Mouse (Mus musculus) left cerebral cortex, postnatal 25 days (tissue): ENCODE measurements around the gene Rbm44. TPM values are rescaled to one million over a fixed set of nuclear protein-coding genes. Genes with fewer than 3 reads are reported as not detected.

Experiments
- DNase-seq, 2 experiments: peaks; one replicate each; pipeline ENCODE4 v3.0.0; 2022; ENCODE audit warnings: low spot score in 2 of 2, mixed read lengths in 1 of 2
- intact Hi-C: fragments of 180-260 bp; cut with DNase I; formaldehyde crosslinking; loops from one replicate; pipeline ENCODE4 v1.15.1; 2025
- total RNA-seq, 2 experiments: library from RNA; stranded (reverse); gene quantifications; 2 replicates each; pipeline ENCODE4 v1.2.3; 2021

Gene Rbm44
- total RNA-seq, 2 experiments from 2014 or later, result 0.14 TPM; not detected in 1

DNA sequence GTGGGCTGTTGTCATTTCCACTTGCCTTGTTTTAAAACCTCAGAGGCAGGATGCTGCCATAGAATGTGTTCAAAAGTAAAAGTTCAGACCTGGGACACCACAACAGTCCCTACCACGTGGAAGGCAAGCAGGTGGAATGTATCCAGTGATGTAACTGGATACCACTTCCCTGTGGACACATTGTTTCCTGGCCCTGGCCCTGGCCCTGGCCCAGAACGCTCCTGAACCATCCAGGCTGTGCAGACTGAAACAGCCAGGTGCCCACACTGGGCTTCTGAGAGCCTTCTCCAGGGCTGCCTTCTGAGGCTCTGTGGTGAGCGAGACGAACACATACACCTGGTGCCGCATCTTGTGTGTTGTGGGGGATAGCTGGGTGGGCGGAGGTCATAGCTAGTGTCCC, 60.8 kb downstream of the Rbm44 start:
- intact Hi-C loops, result loop anchor here (2.0 kb wide), 1 partner anchor 17 kb away; no protein-coding TSS in a partner anchor
- DNase-seq, result no peak

GRCm38 (mm10) chr1:91206336-91206735, 61.4 kb downstream of the Rbm44 start:
- DNase-seq, result peak in 1 of 2 experiments; percentile 14
- intact Hi-C loops, result loop anchor here (2.0 kb wide), 1 partner anchor 18 kb away; no protein-coding TSS in a partner anchor

- peak in 1 of 2 experiments; percentile 89 for DNase-seq
- intact Hi-C loops, result loop anchor here (2.0 kb wide), 1 partner anchor 18 kb away; no protein-coding TSS in a partner anchor
These were observed 62.0 kb downstream of the Rbm44 start for GRCm38 (mm10) chr1:91206873-91207272.

GRCm38 (mm10) chr1:91207334-91208074, 62.6 kb downstream of the Rbm44 start:
- DNase-seq, result no peak
- intact Hi-C loops, result loop anchor here (2.0 kb wide), 1 partner anchor 19 kb away; no protein-coding TSS in a partner anchor

DNA sequence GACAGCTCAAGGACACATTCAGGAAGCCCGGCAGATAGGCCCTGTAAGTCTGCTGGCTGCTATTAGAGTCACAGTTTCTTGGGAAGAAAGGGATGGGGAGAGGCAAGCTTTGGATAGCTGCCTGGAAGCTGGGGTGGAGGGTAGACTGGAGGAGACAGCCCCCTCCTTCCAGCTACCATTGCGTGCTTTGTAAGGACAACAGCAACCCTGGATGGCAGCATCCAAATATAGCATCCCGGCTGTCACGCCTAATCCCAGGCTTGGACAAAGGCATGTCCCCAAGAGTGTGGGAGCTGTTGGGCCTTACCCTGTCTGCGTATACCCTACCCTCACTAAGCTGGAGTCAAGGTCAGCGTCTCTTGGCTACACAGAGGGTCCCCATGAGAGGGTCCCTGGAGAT, 64.5 kb downstream of the Rbm44 start:
- intact Hi-C loops, result no loop called here

GRCm38 (mm10) chr1:91209785-91210184, 64.9 kb downstream of the Rbm44 start:
- intact Hi-C loops, result loop anchor here (10.0 kb wide), 1 partner anchor 235 kb away; no protein-coding TSS in a partner anchor
- DNase-seq, result peak; percentile 85 to 96

More for the DNA sequence above, 64.5 kb downstream of the Rbm44 start:
- peak; percentile 69 to 91 for DNase-seq

GRCm38 (mm10) chr1:91211099-91211498, 66.2 kb downstream of the Rbm44 start:
- intact Hi-C loops, result loop anchor here (1.0 to 10.0 kb wide), 2 partner anchors 32 to 236 kb away; partner anchors contain the start of gene Ramp1

DNA sequence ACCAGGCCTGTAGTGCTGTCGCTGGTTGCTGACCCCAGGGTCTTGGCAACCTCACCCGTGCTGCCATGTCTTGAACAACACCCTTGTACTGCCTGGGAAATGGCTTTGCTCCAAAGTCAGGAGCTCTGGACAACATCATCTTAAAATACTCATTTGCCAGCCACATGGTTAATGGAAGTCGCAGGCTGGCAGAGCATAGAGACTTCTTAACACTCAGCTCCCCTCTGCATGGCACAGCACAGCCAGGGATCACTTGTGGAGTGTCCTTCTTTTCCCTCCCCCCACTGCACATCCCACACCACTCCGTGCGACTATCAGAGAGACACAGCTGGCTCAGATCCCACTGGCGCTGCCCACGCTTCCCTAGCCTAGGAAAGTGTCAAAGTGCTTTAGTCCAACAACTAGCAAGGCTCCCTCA, 66.7 kb downstream of the Rbm44 start:
- peak in 1 of 2 experiments; percentile 43 for DNase-seq
- intact Hi-C loops, result loop anchor here (1.0 to 10.0 kb wide), 2 partner anchors 32 to 237 kb away; partner anchors contain the start of gene Ramp1

More at GRCm38 (mm10) chr1:91211099-91211498, 66.2 kb downstream of the Rbm44 start:
- DNase-seq, result peak; percentile 72 to 83

- intact Hi-C loops, result loop anchor here (10.0 kb wide), 1 partner anchor 240 kb away; no protein-coding TSS in a partner anchor
- DNase-seq, result no peak
These were observed 70.4 kb downstream of the Rbm44 start for GRCm38 (mm10) chr1:91215264-91215663.

DNA sequence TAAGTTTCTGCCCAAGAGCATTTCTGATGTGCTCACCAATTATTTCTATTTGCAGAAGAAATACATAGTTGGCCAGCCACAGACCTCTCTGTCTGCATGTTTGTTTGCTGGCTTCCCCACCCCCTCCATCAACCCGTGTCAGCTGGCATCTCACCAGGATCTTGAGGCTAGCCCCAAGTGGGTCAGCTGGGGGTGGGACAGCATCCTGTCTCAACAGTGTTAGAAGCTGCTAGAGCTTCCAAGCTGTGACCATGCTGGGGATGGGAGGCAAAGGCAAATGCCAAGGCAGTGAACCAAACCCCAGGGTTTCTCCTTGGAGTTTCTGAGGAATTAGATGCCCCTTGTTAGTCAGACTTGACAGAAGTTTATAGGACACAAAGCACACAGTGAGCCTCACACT, 71.1 kb downstream of the Rbm44 start:
- intact Hi-C loops, result loop anchor here (10.0 kb wide), 1 partner anchor 241 kb away; no protein-coding TSS in a partner anchor
- peak in 1 of 2 experiments; percentile 53 for DNase-seq

GRCm38 (mm10) chr1:91216504-91217267, 71.8 kb downstream of the Rbm44 start:
- peak in 1 of 2 experiments; percentile 70 for DNase-seq
- intact Hi-C loops, result loop anchor here (10.0 kb wide), 1 partner anchor 242 kb away; no protein-coding TSS in a partner anchor

GRCm38 (mm10) chr1:91219641-91220321, 74.9 kb downstream of the Rbm44 start:
- intact Hi-C loops, result loop anchor here (10.0 kb wide), 1 partner anchor 245 kb away; no protein-coding TSS in a partner anchor
- no peak for DNase-seq

- intact Hi-C loops, result no loop called here
These were observed 75.4 kb downstream of the Rbm44 start for GRCm38 (mm10) chr1:91220322-91220672.

More at GRCm38 (mm10) chr1:91220322-91220672, 75.4 kb downstream of the Rbm44 start:
- no peak for DNase-seq

Other genes with a start within 250 kb of the Rbm44 start
- gene Mlph, start 230.0 kb upstream of the Rbm44 start, total RNA-seq, result 1 to 10 TPM in 1 of 2 experiments, under 1 TPM in 1; 0.85 to 1.3 TPM
- not detected for gene Prlh, start 192.0 kb upstream of the Rbm44 start, total RNA-seq
- under 1 TPM in 1 of 2 experiments, not detected in 1; 0.41 TPM for gene Rab17, start 175.4 kb upstream of the Rbm44 start, total RNA-seq
- gene Lrrfip1, start 146.4 kb upstream of the Rbm44 start, total RNA-seq, result 10 to 100 TPM; 66.9 to 68.0 TPM
- 10 to 100 TPM; 49.9 to 54.2 TPM for gene Ramp1, start 34.7 kb downstream of the Rbm44 start, total RNA-seq
- 10 to 100 TPM; 54.9 TPM for gene Ube2f, start 105.2 kb downstream of the Rbm44 start, total RNA-seq
- gene Scly, start 153.2 kb downstream of the Rbm44 start, total RNA-seq, result 10 to 100 TPM; 15.0 to 16.0 TPM
- under 1 TPM; 0.14 to 0.27 TPM for gene Espnl, start 177.0 kb downstream of the Rbm44 start, total RNA-seq
- under 1 TPM in 1 of 2 experiments, not detected in 1; 0.16 TPM for gene Klhl30, start 205.9 kb downstream of the Rbm44 start, total RNA-seq
- gene Erfe, start 221.3 kb downstream of the Rbm44 start, total RNA-seq, result under 1 TPM; 0.44 to 0.85 TPM